Mouse (Mus musculus): ENCODE measurements around the gene Fbxl17. TPM values are rescaled to one million over a fixed set of nuclear protein-coding genes. Genes with fewer than 3 reads are reported as not detected.
A peak's percentile ranks its signal among the peaks of the same experiment; 100 is the strongest.

Fbxl17 gene
- total and polyA plus RNA-seq, 3 experiments: 5.0 to 9.7 TPM; not detected in 1

GRCm38 (mm10) chr17:63193196-63193595 lies 306.6 kb downstream of the Fbxl17 start (continued):
- TF ChIP-seq NELFE (IDR thresholded peaks at IDR 0.05; ENCODE audit: low read depth, low read length) (peak; percentile 19; the same call in 1 of the 2 replicates), KAT2A (conservative IDR thresholded peaks at IDR 0.05; ENCODE audit: low read depth, low read length) (no peak), ETS1 (IDR thresholded peaks at IDR 0.05; ENCODE audit: low read depth, low read length) (peak; percentile 76)

- peaks cover 22 to 29% of the 10 kb centered on the region in 2 experiments for H3K4me1 ChIP-seq (ENCODE audit: control insufficient read depth in 1 of 2, insufficient read depth in 2 of 2, low read length in 2 of 2)
- no peak overlapping the region for H3K4me3 ChIP-seq (ENCODE audit: control insufficient read depth in 1 of 2, insufficient read depth in 1 of 2, low read depth in 2 of 2, low read length in 2 of 2)
- H3K79me2 ChIP-seq (ENCODE audit: control insufficient read depth, insufficient read depth, low read length, poor library complexity): no peaks in the 10 kb centered on the region
- DNase-seq (ENCODE audit: low read depth, low spot score): no peak
- TF ChIP-seq NRF1 (IDR thresholded peaks at IDR 0.05; ENCODE audit: insufficient read depth, low read depth, low read length, poor library complexity, severe bottlenecking) (no peak), KAT2A (conservative IDR thresholded peaks at IDR 0.05; ENCODE audit: low read depth, low read length) (no peak), GABPA (IDR thresholded peaks at IDR 0.05; ENCODE audit: low read depth, low read length) (no peak), USF2 (IDR thresholded peaks at IDR 0.05; ENCODE audit: borderline replicate concordance in 1 of 2, insufficient read depth in 1 of 2, low read depth in 1 of 2, low read length in 2 of 2) (no peak), UBTF (IDR thresholded peaks at IDR 0.05; ENCODE audit: borderline replicate concordance, insufficient read depth, low read depth, low read length) (no peak), MAFK (IDR thresholded peaks at IDR 0.05; ENCODE audit: borderline replicate concordance, low read depth, low read length) (no peak), E2F4 (IDR thresholded peaks at IDR 0.05; ENCODE audit: borderline replicate concordance, low read depth, low read length) (no peak), JUND (IDR thresholded peaks at IDR 0.05; ENCODE audit: low read depth, low read length) (no peak), ELF1 (IDR thresholded peaks at IDR 0.05; ENCODE audit: low read depth, low read length) (no peak)
- H3K36me3 ChIP-seq (ENCODE audit: control insufficient read depth in 1 of 2, insufficient read depth in 2 of 2, low read length in 2 of 2): peaks cover 0 to 41% of the 10 kb centered on the region in 2 experiments; a peak in 2 of 4 replicates
- no peaks in the 10 kb centered on the region for H3K9me3 ChIP-seq (replicated peaks; ENCODE audit: insufficient read depth, low read length)
- no peak overlapping the region for H3K9ac ChIP-seq (ENCODE audit: control insufficient read depth, low read depth, low read length, poor library complexity, severe bottlenecking)
- no peaks in the 10 kb centered on the region for H3K27me3 ChIP-seq (ENCODE audit: control insufficient read depth in 1 of 2, insufficient read depth in 2 of 2, low read length in 2 of 2)
- H3K27ac ChIP-seq (ENCODE audit: control insufficient read depth, low read depth, low read length): no peak overlapping the region
Observed at GRCm38 (mm10) chr17:63191345-63191744, 308.5 kb downstream of the Fbxl17 start.

- DNase-seq (ENCODE audit: low read depth, low spot score): peak; percentile 87
- peak overlapping the region; percentile 39 for H3K9ac ChIP-seq (ENCODE audit: control insufficient read depth, low read depth, low read length, poor library complexity, severe bottlenecking)
- no peaks in the 10 kb centered on the region for H3K27me3 ChIP-seq (ENCODE audit: control insufficient read depth in 1 of 2, insufficient read depth in 2 of 2, low read length in 2 of 2)
- no peaks in the 10 kb centered on the region for H3K79me2 ChIP-seq (ENCODE audit: control insufficient read depth, insufficient read depth, low read length, poor library complexity)
- H3K4me3 ChIP-seq (ENCODE audit: control insufficient read depth in 1 of 2, insufficient read depth in 1 of 2, low read depth in 2 of 2, low read length in 2 of 2): no peak overlapping the region
- peak overlapping the region; percentile 53 for H3K27ac ChIP-seq (ENCODE audit: control insufficient read depth, low read depth, low read length)
- peaks cover 20 to 22% of the 10 kb centered on the region in 2 experiments for H3K4me1 ChIP-seq (ENCODE audit: control insufficient read depth in 1 of 2, insufficient read depth in 2 of 2, low read length in 2 of 2)
- H3K9me3 ChIP-seq (replicated peaks; ENCODE audit: insufficient read depth, low read length): no peaks in the 10 kb centered on the region
- H3K36me3 ChIP-seq (ENCODE audit: control insufficient read depth in 1 of 2, insufficient read depth in 2 of 2, low read length in 2 of 2): peaks cover 0 to 31% of the 10 kb centered on the region in 2 experiments; a peak in 2 of 4 replicates
- no peak for TF ChIP-seq GATA1 (IDR thresholded peaks at IDR 0.05; ENCODE audit: low read depth, low read length)
- no peak for TF ChIP-seq ELF1 (IDR thresholded peaks at IDR 0.05; ENCODE audit: low read depth, low read length)
- no peak for TF ChIP-seq BHLHE40 (IDR thresholded peaks at IDR 0.05; ENCODE audit: borderline replicate concordance, low read depth, low read length)
- TF ChIP-seq MYB (IDR thresholded peaks at IDR 0.05; ENCODE audit: low read depth, low read length): 0 out of 2 replicates have a peak, but pooled peaks have one; percentile 48
- no peak for TF ChIP-seq KAT2A (conservative IDR thresholded peaks at IDR 0.05; ENCODE audit: low read depth, low read length)
- no peak for TF ChIP-seq TAL1 (IDR thresholded peaks at IDR 0.05; ENCODE audit: low read length)
- TF ChIP-seq MYC (IDR thresholded peaks at IDR 0.05; ENCODE audit: low read depth, low read length): peak; percentile 52; the same call in 1 of the 2 replicates
- TF ChIP-seq CTCF (IDR thresholded peaks at IDR 0.05 in 2 of 3, conservative IDR thresholded peaks at IDR 0.05 in 1 of 3; ENCODE audit: control insufficient read depth in 1 of 3, insufficient read depth in 1 of 3, low read depth in 2 of 3, low read length in 3 of 3, poor library complexity in 1 of 3, severe bottlenecking in 1 of 3): no peak
- TF ChIP-seq USF1 (IDR thresholded peaks at IDR 0.05; ENCODE audit: low read depth, low read length): no peak
- TF ChIP-seq RAD21 (IDR thresholded peaks at IDR 0.05; ENCODE audit: low read depth, low read length): no peak
- no peak for TF ChIP-seq TCF12 (IDR thresholded peaks at IDR 0.05; ENCODE audit: low read depth, low read length)
- TF ChIP-seq POLR2A (IDR thresholded peaks at IDR 0.05; ENCODE audit: control insufficient read depth in 1 of 2, insufficient read depth in 1 of 2, low read depth in 1 of 2, low read length in 2 of 2, poor library complexity in 1 of 2): no peak
- TF ChIP-seq RCOR1 (IDR thresholded peaks at IDR 0.05; ENCODE audit: low read depth, low read length): peak; percentile 68
- TF ChIP-seq POLR2AphosphoS2 (IDR thresholded peaks at IDR 0.05; ENCODE audit: low read length): no peak
- TF ChIP-seq CHD1 (IDR thresholded peaks at IDR 0.05; ENCODE audit: low read depth, low read length): no peak
- TF ChIP-seq USF2 (IDR thresholded peaks at IDR 0.05; ENCODE audit: borderline replicate concordance in 1 of 2, insufficient read depth in 1 of 2, low read depth in 1 of 2, low read length in 2 of 2): no peak
- TF ChIP-seq MXI1 (IDR thresholded peaks at IDR 0.05; ENCODE audit: low read depth, low read length): peak; percentile 52; the same call in 1 of the 2 replicates
- TF ChIP-seq TBP (IDR thresholded peaks at IDR 0.05; ENCODE audit: low read depth, low read length): 0 out of 2 replicates have a peak, but pooled peaks have one; percentile 70
- no peak for TF ChIP-seq E2F4 (IDR thresholded peaks at IDR 0.05; ENCODE audit: borderline replicate concordance, low read depth, low read length)
- TF ChIP-seq GABPA (IDR thresholded peaks at IDR 0.05; ENCODE audit: low read depth, low read length): no peak
- no peak for TF ChIP-seq ZMIZ1 (IDR thresholded peaks at IDR 0.05; ENCODE audit: low read depth, low read length)
- TF ChIP-seq ZKSCAN1 (IDR thresholded peaks at IDR 0.05; ENCODE audit: low read depth, low read length): no peak
Observed at GRCm38 (mm10) chr17:63189274-63189673, 310.5 kb downstream of the Fbxl17 start.

Data from MEL (cell line).